Mouse (Mus musculus): ENCODE data around the gene Mical2. TPM values are rescaled to one million over a fixed set of nuclear protein-coding genes. Genes with fewer than 3 reads are reported as not detected.

Gene Mical2
- polyA plus RNA-seq, 1 experiment from 2014 or later = 156 TPM

DNA sequence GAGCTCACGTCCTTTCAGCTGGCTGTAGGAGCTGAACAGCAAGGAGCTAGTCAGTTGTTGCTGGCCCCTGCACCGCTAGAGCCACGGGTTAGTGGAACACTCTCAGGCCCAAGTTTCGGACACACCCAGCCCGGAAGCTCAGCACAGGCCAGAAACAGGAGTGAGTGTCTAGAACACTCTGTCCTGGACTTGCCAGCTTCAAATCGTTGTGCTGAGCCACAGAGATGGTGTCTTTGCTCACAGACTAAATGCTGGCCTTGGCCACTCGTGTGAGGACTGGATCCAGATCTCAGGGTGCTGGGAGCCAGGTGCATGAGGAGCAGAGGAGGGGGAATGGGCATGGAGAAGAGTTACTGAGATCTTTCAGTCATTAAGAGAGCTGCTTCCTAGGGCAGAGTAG, 6.1 kb downstream of the Mical2 start:
- no peaks in the 10 kb centered on the region for H3K27me3 ChIP-seq (replicated peaks)
- peaks cover 63% of the 10 kb centered on the region for H3K36me3 ChIP-seq
- ATAC-seq (ENCODE audit: insufficient number of reproducible peaks, low FRiP score) = no peak
- peak overlapping the region; percentile 19; the same call in 1 of the 2 replicates for H3K27ac ChIP-seq (ENCODE audit: poor library complexity, severe bottlenecking)
- peaks cover 82% of the 10 kb centered on the region for H3K4me1 ChIP-seq (replicated peaks)
- peak overlapping the region; percentile 49 for H3K9ac ChIP-seq
- H3K9me3 ChIP-seq (replicated peaks) = no peaks in the 10 kb centered on the region
- WGBS = 64% methylated on average over 7 of the region's 7 CpGs
- H3K4me3 ChIP-seq = no peak overlapping the region
- no peak overlapping the region for H3K4me2 ChIP-seq

DNA sequence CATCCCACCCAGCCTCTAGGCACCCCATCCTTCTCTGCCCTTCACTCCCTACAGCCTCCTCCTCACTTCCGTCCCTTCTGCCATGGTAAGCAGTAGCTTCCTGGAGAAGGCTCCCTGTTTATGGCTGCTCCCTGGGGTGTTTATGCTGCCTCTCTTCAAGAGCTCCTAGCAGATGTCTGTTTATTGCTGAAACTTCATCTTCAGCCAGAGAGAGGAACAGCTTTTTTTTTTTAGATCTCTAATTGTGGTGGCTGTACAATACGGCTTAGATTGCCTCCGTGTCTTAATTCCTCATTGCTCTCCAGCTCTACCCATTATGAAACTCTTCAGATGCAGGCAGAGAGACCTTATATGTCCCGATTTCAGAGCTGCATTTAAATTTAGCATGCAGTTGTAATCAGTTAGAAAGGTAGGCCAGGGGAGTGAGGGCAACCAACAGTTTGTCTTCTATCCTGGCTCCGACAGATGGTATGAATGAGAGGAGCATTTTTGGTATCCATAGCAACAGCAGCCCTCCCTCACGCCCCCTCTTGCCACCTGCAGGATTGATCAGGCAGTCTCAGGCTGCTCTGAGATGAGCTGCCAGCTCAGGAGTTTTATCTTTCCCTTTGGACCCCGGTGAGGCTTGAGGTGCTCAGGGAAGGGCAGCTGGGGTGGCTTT, 7.8 kb downstream of the Mical2 start:
- Histone ChIP-seq H3K4me3 (no peak overlapping the region), H3K36me3 (peaks cover 75% of the 10 kb centered on the region), H3K9me3 (replicated peaks) (no peaks in the 10 kb centered on the region), H3K27ac (ENCODE audit: poor library complexity, severe bottlenecking) (peak overlapping the region; percentile 71), H3K4me2 (0 out of 2 replicates have a peak overlapping the region, but pooled peaks have one; percentile 5), H3K9ac (peak overlapping the region; percentile 54), H3K27me3 (replicated peaks) (no peaks in the 10 kb centered on the region), H3K4me1 (replicated peaks) (peaks cover 89% of the 10 kb centered on the region)
- no peak for ATAC-seq (ENCODE audit: insufficient number of reproducible peaks, low FRiP score)
- WGBS = 38% methylated on average over 7 of the region's 7 CpGs

DNA sequence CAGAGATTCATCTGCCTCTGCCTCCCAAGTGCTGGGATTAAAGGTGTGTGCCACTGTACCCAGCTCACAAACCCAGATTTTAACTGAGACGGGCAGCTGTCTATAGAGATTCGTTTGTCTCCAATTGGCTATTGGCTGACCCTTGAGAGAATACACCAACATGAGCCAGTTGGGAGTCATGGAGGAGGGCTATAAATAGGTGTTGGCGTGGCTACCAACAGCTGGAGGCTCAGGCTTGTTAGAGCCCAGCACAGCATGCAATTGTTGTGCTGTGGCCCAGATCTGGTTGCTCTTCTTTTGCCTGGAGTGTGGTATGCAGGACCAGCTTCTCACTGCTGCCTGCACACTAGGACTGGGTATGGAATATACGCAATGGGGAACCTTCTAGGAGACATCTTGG, 8.8 kb downstream of the Mical2 start:
- 0 out of 2 replicates have a peak overlapping the region, but pooled peaks have one; percentile 11 for H3K9ac ChIP-seq

DNA sequence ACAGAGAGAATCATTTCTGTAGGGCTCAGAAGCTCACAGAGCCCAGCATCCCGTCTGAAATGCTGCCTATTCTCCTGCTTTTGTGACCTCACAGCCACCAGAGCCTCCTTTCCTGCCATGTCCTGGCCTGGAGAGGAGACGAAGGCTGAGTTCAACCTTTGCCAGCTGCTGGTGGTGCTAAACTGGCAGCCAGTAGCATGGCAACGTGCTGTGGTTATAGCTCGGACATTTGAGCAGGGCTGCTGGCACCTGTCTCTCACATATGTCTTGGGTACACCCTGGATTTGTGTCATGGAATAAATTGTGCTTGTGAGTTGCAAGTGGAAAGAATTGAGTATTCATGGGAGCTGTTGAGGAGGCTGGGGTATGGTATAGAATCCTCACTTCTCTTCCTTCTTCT, 9.8 kb downstream of the Mical2 start:
- Histone ChIP-seq H3K36me3 (peaks cover 86% of the 10 kb centered on the region), H3K27ac (ENCODE audit: poor library complexity, severe bottlenecking) (peak overlapping the region; percentile 49), H3K4me1 (replicated peaks) (peaks cover 89% of the 10 kb centered on the region), H3K27me3 (replicated peaks) (no peaks in the 10 kb centered on the region), H3K9me3 (replicated peaks) (no peaks in the 10 kb centered on the region), H3K4me3 (no peak overlapping the region), H3K9ac (no peak overlapping the region), H3K4me2 (no peak overlapping the region)
- WGBS = 78% methylated on average over 4 of the region's 4 CpGs
- ATAC-seq (ENCODE audit: insufficient number of reproducible peaks, low FRiP score) = no peak

More for the DNA sequence above, 8.8 kb downstream of the Mical2 start:
- Histone ChIP-seq H3K36me3 (peaks cover 75% of the 10 kb centered on the region), H3K27me3 (replicated peaks) (no peaks in the 10 kb centered on the region), H3K4me2 (no peak overlapping the region), H3K9me3 (replicated peaks) (no peaks in the 10 kb centered on the region), H3K4me1 (replicated peaks) (peaks cover 89% of the 10 kb centered on the region), H3K4me3 (no peak overlapping the region), H3K27ac (ENCODE audit: poor library complexity, severe bottlenecking) (peak overlapping the region; percentile 71; the same call in 1 of the 2 replicates)
- no peak for ATAC-seq (ENCODE audit: insufficient number of reproducible peaks, low FRiP score)
- 53% methylated on average over 4 of the region's 4 CpGs for WGBS

DNA sequence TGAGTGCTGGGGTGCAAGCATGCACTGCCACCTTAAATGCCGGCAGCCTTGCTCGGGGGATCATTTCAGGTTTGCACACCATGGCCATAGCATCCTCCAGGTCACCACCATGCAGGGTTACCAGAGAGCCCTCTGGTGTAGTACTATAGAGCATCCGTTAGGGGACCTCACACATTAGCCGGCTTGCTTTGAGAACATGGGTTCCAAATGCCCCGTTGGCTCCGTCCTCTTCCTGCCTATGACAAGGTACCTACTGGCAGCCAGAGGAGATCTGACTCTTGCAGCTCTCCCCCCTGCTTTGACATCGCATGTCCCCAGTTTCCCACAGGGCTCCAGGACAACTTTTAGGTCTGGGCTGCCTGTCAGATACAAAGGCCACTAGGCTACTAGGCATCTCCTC, 11.6 kb downstream of the Mical2 start:
- no peak overlapping the region for H3K9ac ChIP-seq
- H3K36me3 ChIP-seq = peaks cover 91% of the 10 kb centered on the region
- no peak for ATAC-seq (ENCODE audit: insufficient number of reproducible peaks, low FRiP score)
- 76% methylated on average over 7 of the region's 7 CpGs for WGBS
- no peaks in the 10 kb centered on the region for H3K9me3 ChIP-seq (replicated peaks)
- H3K4me1 ChIP-seq (replicated peaks) = peaks cover 88% of the 10 kb centered on the region
- H3K27ac ChIP-seq (ENCODE audit: poor library complexity, severe bottlenecking) = peak overlapping the region; percentile 40; the same call in 1 of the 2 replicates
- no peaks in the 10 kb centered on the region for H3K27me3 ChIP-seq (replicated peaks)
- H3K4me3 ChIP-seq = no peak overlapping the region
- no peak overlapping the region for H3K4me2 ChIP-seq

DNA sequence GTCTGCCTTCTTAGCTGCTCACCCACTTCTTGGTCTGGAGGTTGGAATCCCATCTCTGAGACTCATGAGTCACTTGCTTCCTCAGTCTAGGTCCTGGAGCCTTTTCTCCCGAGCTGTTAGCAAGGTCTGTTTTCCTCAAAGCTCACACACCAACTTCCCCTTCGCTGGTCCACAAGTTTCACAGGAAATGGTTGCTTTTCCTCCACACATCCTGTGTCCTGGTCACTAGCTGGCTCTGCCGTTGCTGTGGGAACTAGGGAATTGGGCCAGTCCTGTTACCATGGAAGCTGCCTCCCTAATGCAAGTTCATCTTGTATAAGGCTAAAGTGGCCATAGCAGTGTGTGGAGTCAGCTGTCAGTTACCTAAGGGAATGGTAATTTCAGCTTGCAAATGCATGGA, 12.2 kb downstream of the Mical2 start:
- no peak overlapping the region for H3K4me2 ChIP-seq
- no peaks in the 10 kb centered on the region for H3K27me3 ChIP-seq (replicated peaks)
- H3K4me1 ChIP-seq (replicated peaks) = peaks cover 88% of the 10 kb centered on the region
- peaks cover 91% of the 10 kb centered on the region for H3K36me3 ChIP-seq
- no peak for ATAC-seq (ENCODE audit: insufficient number of reproducible peaks, low FRiP score)
- peak overlapping the region; percentile 40; the same call in 1 of the 2 replicates for H3K27ac ChIP-seq (ENCODE audit: poor library complexity, severe bottlenecking)
- WGBS = 45% methylated on average over 3 of the region's 3 CpGs
- no peak overlapping the region for H3K9ac ChIP-seq
- no peaks in the 10 kb centered on the region for H3K9me3 ChIP-seq (replicated peaks)
- H3K4me3 ChIP-seq = no peak overlapping the region

DNA sequence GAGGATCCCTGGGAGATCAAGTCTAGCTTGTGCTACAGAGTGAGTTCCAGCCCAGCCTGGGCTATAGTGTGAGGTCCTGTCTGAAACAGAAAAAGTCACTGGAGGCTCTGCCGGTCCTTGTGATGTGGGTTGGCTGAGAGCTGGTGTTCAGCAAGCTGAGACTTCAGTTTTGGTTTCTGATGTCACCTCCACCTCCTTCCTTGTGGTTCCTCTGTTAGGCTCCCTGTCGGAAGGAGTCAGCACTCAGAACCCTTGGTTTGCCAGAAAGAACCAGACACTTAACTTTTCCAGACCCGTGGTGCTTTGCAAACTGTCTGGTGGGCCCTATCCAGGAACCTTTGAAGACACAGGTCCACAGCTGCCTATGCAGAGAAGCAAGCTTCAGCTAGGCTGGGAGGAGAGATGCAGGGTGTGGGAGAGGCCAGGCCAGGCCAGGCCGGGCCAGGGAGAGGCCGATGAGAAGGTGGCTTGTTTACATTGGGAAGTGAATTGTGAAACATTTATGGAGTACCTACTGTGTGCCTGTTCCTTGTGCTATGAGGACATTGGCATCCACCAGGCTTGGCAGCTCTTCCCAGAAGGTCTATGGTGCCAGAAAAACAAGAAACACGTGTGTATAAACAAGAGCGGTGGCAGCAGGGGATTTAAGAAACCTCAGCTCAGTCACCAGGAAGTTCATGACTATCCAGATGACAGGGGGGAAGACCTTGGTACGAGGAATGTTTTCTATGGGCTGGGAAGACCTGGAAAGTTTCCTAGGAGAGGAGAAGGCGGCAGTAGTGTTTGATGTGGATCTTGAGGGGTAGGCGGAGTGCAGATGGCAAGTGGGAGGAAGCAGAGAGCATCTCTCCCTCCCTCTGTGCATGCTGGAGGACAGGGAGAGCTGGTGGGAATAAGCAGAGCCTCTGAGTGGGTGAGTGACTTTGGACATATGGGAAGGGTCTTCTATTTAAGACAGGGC, 13.4 kb downstream of the Mical2 start:
- Histone ChIP-seq H3K9ac (no peak overlapping the region), H3K36me3 (peaks cover 86% of the 10 kb centered on the region), H3K4me3 (no peak overlapping the region), H3K4me1 (replicated peaks) (peaks cover 88% of the 10 kb centered on the region), H3K27me3 (replicated peaks) (no peaks in the 10 kb centered on the region), H3K4me2 (no peak overlapping the region), H3K9me3 (replicated peaks) (no peaks in the 10 kb centered on the region), H3K27ac (ENCODE audit: poor library complexity, severe bottlenecking) (peak overlapping the region; percentile 40; the same call in 1 of the 2 replicates)
- ATAC-seq (ENCODE audit: insufficient number of reproducible peaks, low FRiP score) = no peak
- 56% methylated on average over 10 of the region's 10 CpGs for WGBS

DNA sequence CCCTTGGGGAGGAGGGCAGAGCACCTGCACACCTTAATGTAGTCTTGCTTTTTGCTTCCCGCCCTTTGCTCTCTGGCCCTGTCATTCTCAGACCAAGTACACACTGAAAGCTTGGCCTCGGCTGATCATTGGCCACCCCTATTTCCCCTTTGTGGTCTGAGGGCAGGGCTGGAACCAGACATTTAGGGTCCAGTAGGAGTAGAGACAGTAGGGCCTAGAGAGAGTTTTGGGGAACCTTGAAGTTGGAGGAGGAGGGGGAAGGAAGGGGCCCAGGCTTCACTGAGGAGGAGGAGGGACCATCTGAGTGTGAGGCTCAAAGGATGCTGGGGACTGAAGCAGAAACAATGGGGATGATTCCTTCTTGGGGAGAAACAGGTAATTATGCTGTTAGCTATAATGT, 15.1 kb downstream of the Mical2 start:
- Histone ChIP-seq H3K4me2 (no peak overlapping the region), H3K27me3 (replicated peaks) (no peaks in the 10 kb centered on the region), H3K9ac (0 out of 2 replicates have a peak overlapping the region, but pooled peaks have one; percentile 23), H3K4me3 (no peak overlapping the region), H3K4me1 (replicated peaks) (peaks cover 86% of the 10 kb centered on the region), H3K36me3 (peaks cover 83% of the 10 kb centered on the region), H3K27ac (ENCODE audit: poor library complexity, severe bottlenecking) (peak overlapping the region; percentile 51; the same call in 1 of the 2 replicates), H3K9me3 (replicated peaks) (no peaks in the 10 kb centered on the region)
- no peak for ATAC-seq (ENCODE audit: insufficient number of reproducible peaks, low FRiP score)
- 94% methylated on average over 2 of the region's 2 CpGs for WGBS

DNA sequence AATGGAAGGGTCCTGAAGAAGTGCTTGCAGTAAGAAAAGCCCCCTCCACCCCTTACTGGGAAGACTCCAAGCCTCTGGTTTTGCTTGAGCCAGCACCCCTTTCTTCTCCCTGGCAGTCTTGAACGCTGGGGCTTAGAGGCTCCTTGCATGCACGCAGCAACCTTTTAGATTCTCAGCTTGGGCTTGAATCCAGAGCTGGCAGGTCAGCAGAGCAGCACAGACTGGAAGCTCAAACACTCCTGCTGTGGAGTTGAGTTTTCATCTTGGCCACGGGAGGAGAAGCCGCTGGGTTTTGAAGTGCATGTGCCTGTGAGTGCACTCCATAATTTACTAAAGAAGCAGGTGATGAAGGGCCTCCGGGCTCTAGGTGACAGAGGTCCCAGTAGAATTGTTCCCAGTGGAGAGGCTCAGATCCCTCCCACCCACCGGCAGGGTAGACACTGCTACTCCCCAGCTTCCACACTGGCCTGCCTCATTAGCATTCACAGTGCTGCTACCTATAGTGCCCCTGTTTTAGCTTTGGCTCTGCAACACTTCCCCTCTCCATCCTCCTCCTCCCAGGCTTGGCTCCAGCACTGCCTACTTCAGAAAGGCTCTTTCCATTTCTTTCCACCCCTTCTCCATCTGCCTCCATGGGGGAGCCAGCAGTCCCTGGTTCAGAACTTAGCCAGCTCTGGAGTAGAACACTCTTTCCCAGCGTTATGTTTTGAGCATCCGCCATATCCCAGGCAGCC, 15.7 kb downstream of the Mical2 start:
- no peak overlapping the region for H3K4me3 ChIP-seq
- WGBS = 66% methylated on average over 8 of the region's 8 CpGs
- peak overlapping the region; percentile 51 for H3K27ac ChIP-seq (ENCODE audit: poor library complexity, severe bottlenecking)
- ATAC-seq (ENCODE audit: insufficient number of reproducible peaks, low FRiP score) = no peak
- peaks cover 92% of the 10 kb centered on the region for H3K4me1 ChIP-seq (replicated peaks)
- H3K36me3 ChIP-seq = peaks cover 83% of the 10 kb centered on the region
- no peaks in the 10 kb centered on the region for H3K9me3 ChIP-seq (replicated peaks)
- no peak overlapping the region for H3K4me2 ChIP-seq
- no peak overlapping the region for H3K9ac ChIP-seq
- H3K27me3 ChIP-seq (replicated peaks) = no peaks in the 10 kb centered on the region

DNA sequence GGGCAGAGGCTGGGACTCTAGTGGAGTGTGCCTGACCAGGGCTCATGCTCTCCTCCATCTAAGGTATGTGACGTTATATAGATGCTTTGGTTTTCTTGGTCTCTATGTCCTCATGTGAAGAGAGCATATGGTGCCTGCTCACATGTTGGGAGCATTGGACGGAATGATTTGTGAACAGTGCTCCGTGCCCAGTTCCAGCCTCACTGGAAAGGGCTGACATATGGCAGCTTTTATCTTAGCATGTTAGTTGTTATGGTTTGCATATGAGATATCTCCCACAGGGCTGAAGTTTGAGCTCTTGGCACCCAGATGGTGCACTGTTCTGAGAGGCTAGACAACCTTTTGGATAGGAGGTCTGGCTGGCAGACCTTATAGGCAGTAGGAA, 16.3 kb downstream of the Mical2 start:
- Histone ChIP-seq H3K4me2 (no peak overlapping the region), H3K4me1 (replicated peaks) (peaks cover 92% of the 10 kb centered on the region), H3K36me3 (peaks cover 83% of the 10 kb centered on the region), H3K27me3 (replicated peaks) (no peaks in the 10 kb centered on the region), H3K9me3 (replicated peaks) (no peaks in the 10 kb centered on the region), H3K27ac (ENCODE audit: poor library complexity, severe bottlenecking) (peak overlapping the region; percentile 51), H3K4me3 (no peak overlapping the region), H3K9ac (no peak overlapping the region)
- ATAC-seq (ENCODE audit: insufficient number of reproducible peaks, low FRiP score) = no peak
- WGBS = 88% methylated on average over 3 of the region's 3 CpGs
